Comparison of ENCODE assay signal across 15 mouse cellular contexts in the genomic region with DNA sequence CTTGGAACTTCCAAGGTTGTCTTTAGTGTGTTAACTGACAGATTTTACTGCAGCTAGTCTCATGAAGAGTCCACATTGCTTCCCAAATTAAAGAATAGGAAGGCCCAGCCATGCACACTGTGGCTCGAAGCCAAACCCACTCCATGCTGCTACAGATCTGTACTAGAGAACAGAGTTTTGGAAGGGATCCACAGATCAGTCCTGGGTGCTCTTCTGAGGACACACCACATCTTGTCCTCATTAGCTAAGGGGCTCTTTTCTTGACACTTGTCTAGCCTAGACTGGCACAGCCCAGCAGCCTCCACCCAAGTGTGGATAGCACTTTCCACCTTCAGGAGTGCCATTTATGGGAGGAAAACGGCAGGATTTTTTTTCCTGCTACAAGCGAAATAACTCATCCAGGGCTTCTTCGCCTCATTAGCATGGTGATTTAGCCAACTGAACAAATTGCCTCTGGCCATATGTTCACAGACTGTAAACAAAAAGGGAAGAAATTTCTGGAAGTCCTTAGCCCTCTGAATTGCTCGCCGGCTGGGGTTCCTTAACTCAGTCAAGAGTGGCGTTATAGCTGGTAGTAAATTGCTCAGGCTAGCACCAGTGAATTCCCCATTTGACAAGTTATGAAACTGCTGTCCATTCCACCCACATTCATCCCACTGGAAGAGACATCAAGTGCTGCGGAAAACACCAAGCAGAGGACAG.
DNase-seq lines count a peak whose midpoint lies in the region; ATAC-seq and TF ChIP-seq lines count a peak whose summit lies in the region.
"Had no signal": no experiment of that assay in that cellular context is flagged by ENCODE, and none has a peak within 500 bp of the region (broad histone marks: within the 10 kb centered on the region; RNA-seq: fewer than 3 reads in every experiment).

No protein-coding gene starts in this region.

- ATAC-seq in forebrain, embryonic 14.5 days = peak; percentile 62; the same call in 1 of the 2 replicates
- ATAC-seq: activated CD4-positive, CD25-positive, alpha-beta regulatory T cell, adult 4 months; inflammation-experienced regulatory T-cells, adult 6 months had no signal

- TF ChIP-seq CTCF in layer of hippocampus, adult 2 months (conservative IDR thresholded peaks at IDR 0.05) = no peak

- H3K4me3 ChIP-seq in forebrain, embryonic 14.5 days (ENCODE audit: low read depth, low read length) = no peak overlapping the region
- no peak overlapping the region for H3K4me3 ChIP-seq in forebrain, embryonic 10.5 days
- no peak overlapping the region for H3K4me3 ChIP-seq in layer of hippocampus, adult 2 months
- H3K4me3 ChIP-seq: embryonic facial prominence, embryonic 15.5 days; heart, embryonic 13.5 days had no signal

- 59% methylated on average over 8 of the region's 8 CpGs for WGBS in forebrain, embryonic 14.5 days
- 85% methylated on average over 8 of the region's 8 CpGs for WGBS in forebrain, embryonic 10.5 days

- no peak overlapping the region for H3K4me2 ChIP-seq in forebrain, embryonic 14.5 days (ENCODE audit: low read length)
- H3K4me2 ChIP-seq: embryonic facial prominence, embryonic 15.5 days; heart, embryonic 13.5 days; liver, embryonic 11.5 days had no signal

- no peak overlapping the region for H3K27ac ChIP-seq in forebrain, embryonic 14.5 days (ENCODE audit: low read depth, low read length)
- no peak overlapping the region for H3K27ac ChIP-seq in forebrain, embryonic 10.5 days
- H3K27ac ChIP-seq in layer of hippocampus, adult 2 months = no peak overlapping the region
- H3K27ac ChIP-seq: embryonic facial prominence, embryonic 15.5 days; heart, embryonic 13.5 days had no signal

- no peaks in the 10 kb centered on the region for H3K27me3 ChIP-seq in forebrain, embryonic 14.5 days (replicated peaks; ENCODE audit: control insufficient read depth, insufficient read depth, low read length)
- H3K27me3 ChIP-seq in forebrain, embryonic 10.5 days (ENCODE audit: poor library complexity, severe bottlenecking) = no peaks in the 10 kb centered on the region
- H3K27me3 ChIP-seq: embryonic facial prominence, embryonic 15.5 days; heart, embryonic 13.5 days had no signal

- peak; percentile 50 for DNase-seq in forebrain, embryonic 14.5 days (ENCODE audit: low spot score)
- no peak for DNase-seq in forebrain, embryonic 10.5 days (ENCODE audit: extremely low spot score, low spot score)
- DNase-seq in layer of hippocampus, adult 2 months (ENCODE audit: low spot score in 2 of 2) = peak; percentile 6 to 11
- no peak for DNase-seq in layer of hippocampus, adult 9-10 months (ENCODE audit: low spot score)
- peak; percentile 5 to 16 for DNase-seq in right cerebral cortex, adult 2 months (ENCODE audit: low spot score in 2 of 2)
- DNase-seq in right cerebral cortex, postnatal 4 days = no peak
- DNase-seq in telencephalon, adult 2 months (ENCODE audit: low read depth, low spot score) = peak; percentile 16
- no peak for DNase-seq in urinary bladder, postnatal 14 days (ENCODE audit: low spot score)
- DNase-seq: gastrocnemius, postnatal 14 days; thymus, postnatal 36 days had no signal

- no peaks in the 10 kb centered on the region for H3K9me3 ChIP-seq in forebrain, embryonic 14.5 days (replicated peaks; ENCODE audit: control insufficient read depth, low read length)
- no peaks in the 10 kb centered on the region for H3K9me3 ChIP-seq in forebrain, embryonic 10.5 days
- H3K9me3 ChIP-seq: embryonic facial prominence, embryonic 15.5 days; heart, embryonic 13.5 days had no signal

- no peaks in the 10 kb centered on the region for H3K36me3 ChIP-seq in forebrain, embryonic 14.5 days (ENCODE audit: control insufficient read depth, insufficient read depth, low read length)
- no peaks in the 10 kb centered on the region for H3K36me3 ChIP-seq in forebrain, embryonic 10.5 days (replicated peaks)
- H3K36me3 ChIP-seq: embryonic facial prominence, embryonic 15.5 days; heart, embryonic 13.5 days had no signal

- H3K9ac ChIP-seq in forebrain, embryonic 14.5 days (ENCODE audit: low read length) = no peak overlapping the region
- H3K9ac ChIP-seq: embryonic facial prominence, embryonic 15.5 days; heart, embryonic 13.5 days had no signal

- H3K4me1 ChIP-seq in forebrain, embryonic 14.5 days (ENCODE audit: control insufficient read depth, insufficient read depth, low read length) = peaks cover 2% of the 10 kb centered on the region; the same call in 1 of the 2 replicates
- H3K4me1 ChIP-seq in forebrain, embryonic 10.5 days = no peaks in the 10 kb centered on the region
- H3K4me1 ChIP-seq: embryonic facial prominence, embryonic 15.5 days; heart, embryonic 13.5 days had no signal

Comparison
In these comparisons a context has a peak if more than half of its experiments do, and no peak if none do; other contexts are left out.
1. DNase-seq: peak in forebrain, embryonic 14.5 days (single experiment), layer of hippocampus, adult 2 months (2 of 2), right cerebral cortex, adult 2 months (2 of 2) and telencephalon, adult 2 months (single experiment); none in forebrain, embryonic 10.5 days (single experiment), layer of hippocampus, adult 9-10 months (single experiment), right cerebral cortex, postnatal 4 days (single experiment) and urinary bladder, postnatal 14 days (single experiment).